Mouse (Mus musculus): Measurements from ENCODE around the gene Rbm48.

DNA sequence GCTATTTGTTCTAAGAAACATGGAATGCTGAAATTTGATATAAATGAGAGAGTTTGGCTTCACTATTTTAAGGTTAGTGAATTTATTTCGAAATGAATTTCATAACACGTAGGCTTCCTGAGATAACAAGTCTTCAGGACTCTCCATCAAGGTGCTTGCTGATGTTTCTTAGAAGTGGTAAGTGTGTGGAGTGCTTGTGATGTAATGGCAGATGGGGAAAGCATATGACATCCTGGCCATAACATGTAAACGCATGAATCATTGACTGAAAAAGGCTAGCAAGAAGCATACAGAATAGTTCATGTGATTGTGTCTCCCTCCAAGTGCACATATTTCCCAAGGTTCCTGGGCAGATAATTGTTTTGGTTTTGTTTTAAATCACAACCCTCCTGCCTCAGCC is 4.4 kb upstream of the Rbm48 start:
- no peak for TF ChIP-seq CTCF (IDR thresholded peaks at IDR 0.05; ENCODE audit: control insufficient read depth, insufficient read depth, low read length)
- TF ChIP-seq POLR2A (IDR thresholded peaks at IDR 0.05; ENCODE audit: borderline replicate concordance, control insufficient read depth, low read depth, low read length), result no peak
